Mouse (Mus musculus): ENCODE results near the gene Vmn1r217. TPM values are rescaled to one million over a fixed set of nuclear protein-coding genes. Genes with fewer than 3 reads are reported as not detected.
"Not testable (repeated sequence)": the region's sequence is repeated elsewhere in the genome, so short reads cannot be mapped to it uniquely, and the experiment has no call there.

The Vmn1r217 gene
- total RNA-seq (2022): not detected

GRCm38 (mm10) chr13:23118126-23118525 lies at the start of gene Vmn1r217:
Gene Vmn1r217 (minus strand): TSS chr13:23118226.
- DNase-seq (ENCODE audit: low spot score in 2 of 2): not testable (repeated sequence)

- DNase-seq (ENCODE audit: low spot score in 2 of 2): not testable (repeated sequence)
These were observed 48.4 kb upstream of the Vmn1r217 start for GRCm38 (mm10) chr13:23166471-23166870.

- no peak for DNase-seq (ENCODE audit: low spot score in 2 of 2)
These were observed 41.0 kb upstream of the Vmn1r217 start, which contains the start of gene Vmn1r219 for GRCm38 (mm10) chr13:23159012-23159411. Gene Vmn1r219 (plus strand): TSS chr13:23159312.

- no peak for DNase-seq (ENCODE audit: low spot score in 2 of 2)
These were observed 39.8 kb upstream of the Vmn1r217 start for GRCm38 (mm10) chr13:23157848-23158247.

GRCm38 (mm10) chr13:23138880-23139279 lies 20.9 kb upstream of the Vmn1r217 start:
- peak; percentile 5 to 12 for DNase-seq (ENCODE audit: low spot score in 2 of 2)

- no peak for DNase-seq (ENCODE audit: low spot score in 2 of 2)
These were observed 15.5 kb upstream of the Vmn1r217 start for GRCm38 (mm10) chr13:23133501-23133900.

GRCm38 (mm10) chr13:23133099-23133498 lies 15.1 kb upstream of the Vmn1r217 start, which contains the start of gene Vmn1r218:
Gene Vmn1r218 (plus strand): TSS chr13:23133155.
- no peak for DNase-seq (ENCODE audit: low spot score in 2 of 2)

- DNase-seq (ENCODE audit: low spot score in 2 of 2): no peak
These were observed 2.6 kb upstream of the Vmn1r217 start for GRCm38 (mm10) chr13:23120611-23121010.

GRCm38 (mm10) chr13:23094386-23094785 lies 23.6 kb downstream of the Vmn1r217 start:
- no peak for DNase-seq (ENCODE audit: low spot score in 2 of 2)

- DNase-seq (ENCODE audit: low spot score in 2 of 2): no peak
These were observed 48.7 kb downstream of the Vmn1r217 start for GRCm38 (mm10) chr13:23069312-23069711.

- no peak for DNase-seq (ENCODE audit: low spot score in 2 of 2)
These were observed 50.3 kb downstream of the Vmn1r217 start, which contains the start of gene Vmn1r215 for GRCm38 (mm10) chr13:23067725-23068124. Gene Vmn1r215 (plus strand): TSS chr13:23068025.

- no peak for DNase-seq (ENCODE audit: low spot score in 2 of 2)
These were observed 60.2 kb downstream of the Vmn1r217 start for GRCm38 (mm10) chr13:23057778-23058177.

Other genes with a start within 250 kb of the Vmn1r217 start
- not detected for gene Vmn1r212, start 234.0 kb downstream of the Vmn1r217 start, total RNA-seq (2022)
- gene Vmn1r213, start 110.6 kb downstream of the Vmn1r217 start, total RNA-seq (2022): not detected
- not detected for gene Vmn1r214, start 87.8 kb downstream of the Vmn1r217 start, total RNA-seq (2022)
- not detected for gene Vmn1r215, start 50.2 kb downstream of the Vmn1r217 start, total RNA-seq (2022)
- under 1 TPM in 1 of 4 experiments, not detected in 3; 0.04 TPM for gene Vmn1r218, start 14.9 kb upstream of the Vmn1r217 start, total RNA-seq (2022)
- gene Vmn1r219, start 41.1 kb upstream of the Vmn1r217 start, total RNA-seq (2022): not detected
- not detected for gene Vmn1r220, start 69.7 kb upstream of the Vmn1r217 start, total RNA-seq (2022)
- gene Vmn1r221, start 95.9 kb upstream of the Vmn1r217 start, total RNA-seq (2022): not detected
- gene Vmn1r222, start 117.7 kb upstream of the Vmn1r217 start, total RNA-seq (2022): not detected
- gene Vmn1r223, start 128.9 kb upstream of the Vmn1r217 start, total RNA-seq (2022): not detected

Data from layer of hippocampus, adult 8-10 months (tissue).